Mouse (Mus musculus) 3T3-L1 (cell line): ENCODE data around the gene Hdgfl2.

Source experiments
- DNase-seq: peaks from one replicate; pipeline ENCODE4 v3.0.0-alpha.2; 2015; ENCODE audit warnings: low read depth, low spot score

Hdgfl2 gene

DNA sequence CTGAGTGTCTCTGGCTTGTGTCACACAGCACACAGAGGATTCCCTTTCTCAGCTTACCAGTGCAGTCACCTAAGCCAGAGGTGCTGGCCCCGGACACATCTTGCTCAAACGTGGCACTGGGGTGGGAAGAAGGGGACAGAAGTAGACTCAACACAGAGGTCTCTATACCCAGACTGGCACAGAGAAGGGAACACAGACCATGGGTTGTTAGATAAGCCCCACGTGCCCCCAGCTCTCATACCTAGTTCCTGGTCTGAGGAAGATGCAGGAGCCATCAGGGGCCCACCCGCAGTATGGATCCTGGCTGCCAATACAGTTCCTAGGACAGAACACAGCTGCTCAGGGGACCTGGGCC is 45.8 kb downstream of the Hdgfl2 start:
- DNase-seq = no peak

DNA sequence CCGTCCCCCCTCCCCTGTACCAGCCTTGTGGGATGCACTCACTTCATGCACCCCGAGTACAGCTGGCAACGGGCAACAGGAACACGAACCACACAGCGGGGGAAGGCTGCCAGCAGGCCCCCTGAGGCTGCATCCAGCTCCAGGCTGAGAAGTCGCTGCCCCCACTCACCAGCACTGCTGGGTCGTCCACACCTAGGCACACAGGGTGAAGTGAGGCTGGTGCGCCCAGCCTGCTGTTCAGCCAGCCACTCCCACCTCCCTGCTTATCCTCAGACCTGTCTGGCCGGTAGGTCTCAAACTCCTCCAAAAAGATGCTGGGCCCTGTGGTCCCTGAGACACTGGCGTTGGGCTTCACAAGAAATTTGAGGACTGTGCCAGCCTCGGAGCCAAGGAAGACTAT is 46.7 kb downstream of the Hdgfl2 start:
- DNase-seq = no peak

DNA sequence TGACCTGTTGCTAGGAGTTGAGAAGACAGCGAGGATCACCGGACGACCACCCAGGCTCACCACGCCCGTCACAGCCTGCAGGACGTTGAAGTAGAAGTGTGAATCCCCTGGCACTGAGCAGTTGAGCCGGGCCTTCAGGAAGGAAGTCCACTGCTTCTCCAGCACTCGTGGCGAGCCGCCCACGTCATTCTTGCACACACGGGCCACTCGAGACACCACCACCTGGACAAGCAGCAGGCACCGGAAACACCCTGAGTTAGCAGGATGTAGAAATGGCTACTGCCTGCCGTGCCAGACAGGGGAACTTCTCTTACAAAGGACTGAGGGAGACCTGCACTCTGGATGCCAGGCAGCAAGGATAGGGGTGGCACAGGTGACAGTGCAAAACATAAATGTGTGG is 48.8 kb downstream of the Hdgfl2 start:
- DNase-seq = no peak

DNA sequence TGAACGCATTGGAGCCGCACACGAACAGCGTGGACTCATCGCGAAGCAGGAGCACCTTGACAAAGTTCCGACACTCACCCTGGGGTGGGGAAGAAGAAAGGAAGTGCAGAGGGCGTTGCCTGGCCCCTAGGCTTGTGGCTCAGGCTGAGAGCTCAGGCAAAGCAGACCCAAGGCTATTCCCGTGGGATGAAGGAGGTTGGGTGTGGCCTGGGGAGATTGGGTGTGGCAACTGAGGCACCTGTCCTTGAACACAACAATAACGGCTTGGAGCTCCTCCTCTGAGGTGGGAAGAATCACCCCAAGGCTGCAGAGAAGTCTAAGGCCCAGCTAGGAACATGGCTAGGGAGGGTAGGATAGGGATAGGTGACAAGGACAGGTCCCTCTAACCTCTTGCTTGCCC is 51.7 kb downstream of the Hdgfl2 start:
- DNase-seq = no peak

DNA sequence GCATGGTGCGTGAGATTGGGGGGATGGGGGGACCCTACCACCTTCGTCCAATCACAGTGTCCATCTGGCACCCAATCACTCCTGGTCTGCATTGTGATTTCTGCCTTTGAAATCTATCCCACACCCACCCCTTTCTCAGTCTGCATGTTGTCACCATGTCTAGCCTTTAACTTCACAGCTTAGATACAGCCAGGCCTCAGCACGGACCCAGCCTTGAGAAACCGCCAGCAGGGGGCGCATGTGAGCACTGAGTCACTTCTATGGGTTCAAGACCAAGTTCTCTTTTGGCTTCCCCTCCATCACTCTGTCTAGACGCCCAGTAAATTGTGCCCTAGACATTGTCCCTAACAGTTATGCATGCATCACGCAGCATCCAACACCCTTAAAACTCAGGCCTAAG is 52.4 kb downstream of the Hdgfl2 start:
- DNase-seq = peak; percentile 83

DNA sequence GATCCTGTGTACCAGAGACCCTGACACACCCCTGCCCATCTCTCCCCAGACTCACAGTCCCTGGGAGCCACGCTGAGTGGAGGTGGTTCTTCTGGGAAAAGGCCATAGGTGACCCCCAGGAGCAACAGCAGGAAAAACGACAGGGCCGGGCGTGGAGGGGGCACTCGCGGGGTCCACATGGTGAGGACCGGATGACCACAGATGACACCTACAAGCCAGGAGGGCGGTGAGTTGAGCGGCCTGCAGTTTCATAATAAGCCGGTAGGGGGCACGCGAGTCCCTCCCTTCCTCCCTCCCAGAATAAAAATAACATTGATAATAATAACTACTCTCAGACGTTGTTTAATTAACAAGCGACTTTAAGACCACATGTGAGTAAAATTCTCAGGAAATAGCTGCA is 53.2 kb downstream of the Hdgfl2 start:
- DNase-seq = peak; percentile 81

DNA sequence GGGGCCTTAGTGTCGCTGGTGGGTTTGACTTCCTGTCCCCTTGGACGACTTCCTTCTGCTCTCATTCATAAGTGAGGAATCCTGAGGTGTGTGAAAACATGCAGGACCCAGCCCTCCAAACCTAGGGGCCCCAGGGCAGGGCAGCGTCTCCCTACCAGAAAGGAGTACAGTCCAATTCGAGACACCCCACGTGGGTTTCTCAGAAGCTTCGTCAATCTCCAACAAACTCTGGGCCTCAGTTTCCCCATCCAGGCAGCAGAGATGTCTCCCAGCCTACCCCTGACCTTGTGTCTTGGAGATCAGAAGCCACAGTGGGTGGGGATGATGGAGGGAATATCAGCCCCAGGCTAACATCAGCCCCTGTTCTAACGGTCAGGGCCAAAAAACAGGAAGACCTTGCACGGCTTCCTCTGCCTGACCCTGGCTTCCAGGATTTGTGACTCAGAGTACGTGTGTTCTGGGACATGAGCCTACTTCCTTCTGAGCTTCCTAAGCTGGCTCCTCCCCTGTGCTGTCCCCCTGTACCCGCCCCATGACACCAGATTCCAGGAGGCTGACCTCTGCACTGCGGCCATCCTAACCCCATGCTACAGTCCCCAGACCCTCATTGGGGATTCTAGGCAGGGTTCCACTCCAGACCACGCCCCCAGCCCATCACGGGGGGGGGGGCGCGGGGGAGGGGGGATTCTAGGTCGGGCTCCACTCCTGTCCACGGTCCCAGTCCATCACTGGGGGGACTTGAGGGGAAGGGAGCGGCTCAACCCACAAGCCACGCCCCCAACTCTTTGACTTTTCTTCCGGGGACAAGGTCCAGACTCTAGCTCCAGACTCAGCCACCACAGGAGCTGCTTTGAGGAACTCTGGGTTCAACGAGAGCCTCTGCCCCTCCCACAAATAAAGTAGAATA is 54.3 kb downstream of the Hdgfl2 start:
- DNase-seq = peak; percentile 54

DNA sequence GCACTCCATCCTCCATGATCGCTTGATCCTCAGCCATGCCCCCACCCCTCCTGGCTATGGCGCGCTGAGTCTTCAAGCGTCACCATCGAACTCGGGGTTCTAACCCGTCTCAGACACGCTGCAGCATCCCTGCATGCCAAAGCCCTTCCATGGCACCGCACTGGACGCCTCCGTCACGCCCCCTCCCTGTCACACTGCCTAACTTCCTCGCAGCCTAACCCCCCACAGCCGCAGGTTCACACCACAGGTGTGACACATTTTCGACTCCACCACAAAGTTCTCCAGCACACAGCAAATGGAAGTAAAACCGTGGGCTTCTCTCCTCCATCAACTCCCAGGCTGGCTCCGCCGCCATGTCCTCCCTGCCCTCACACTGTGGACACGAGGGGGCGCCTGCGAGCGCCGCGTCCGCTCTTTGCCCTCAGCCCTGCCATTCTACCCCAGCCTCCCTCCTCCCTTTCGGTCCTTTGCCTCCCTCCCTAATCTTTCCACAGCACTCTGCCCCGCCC is 55.1 kb downstream of the Hdgfl2 start:
- peak; percentile 58 for DNase-seq

DNA sequence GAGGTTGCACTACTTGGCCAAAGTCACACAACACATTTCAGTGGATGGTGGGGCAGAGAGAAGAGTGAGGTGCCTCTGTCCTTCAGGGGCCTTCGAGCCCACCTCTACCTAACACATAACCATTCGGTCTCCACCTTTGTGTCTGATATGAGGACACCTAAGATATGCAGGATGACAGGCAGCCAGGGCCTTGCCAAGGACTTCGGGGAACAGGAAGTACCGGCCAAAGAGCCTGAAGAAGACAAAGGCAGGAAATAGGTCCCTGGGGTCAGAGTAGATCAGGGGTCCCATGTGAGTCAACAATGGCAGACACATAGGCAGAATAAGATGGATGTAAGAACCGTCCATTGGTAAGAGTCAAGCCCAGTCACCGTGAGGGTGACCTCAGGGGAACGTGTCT is 57.1 kb downstream of the Hdgfl2 start:
- no peak for DNase-seq

DNA sequence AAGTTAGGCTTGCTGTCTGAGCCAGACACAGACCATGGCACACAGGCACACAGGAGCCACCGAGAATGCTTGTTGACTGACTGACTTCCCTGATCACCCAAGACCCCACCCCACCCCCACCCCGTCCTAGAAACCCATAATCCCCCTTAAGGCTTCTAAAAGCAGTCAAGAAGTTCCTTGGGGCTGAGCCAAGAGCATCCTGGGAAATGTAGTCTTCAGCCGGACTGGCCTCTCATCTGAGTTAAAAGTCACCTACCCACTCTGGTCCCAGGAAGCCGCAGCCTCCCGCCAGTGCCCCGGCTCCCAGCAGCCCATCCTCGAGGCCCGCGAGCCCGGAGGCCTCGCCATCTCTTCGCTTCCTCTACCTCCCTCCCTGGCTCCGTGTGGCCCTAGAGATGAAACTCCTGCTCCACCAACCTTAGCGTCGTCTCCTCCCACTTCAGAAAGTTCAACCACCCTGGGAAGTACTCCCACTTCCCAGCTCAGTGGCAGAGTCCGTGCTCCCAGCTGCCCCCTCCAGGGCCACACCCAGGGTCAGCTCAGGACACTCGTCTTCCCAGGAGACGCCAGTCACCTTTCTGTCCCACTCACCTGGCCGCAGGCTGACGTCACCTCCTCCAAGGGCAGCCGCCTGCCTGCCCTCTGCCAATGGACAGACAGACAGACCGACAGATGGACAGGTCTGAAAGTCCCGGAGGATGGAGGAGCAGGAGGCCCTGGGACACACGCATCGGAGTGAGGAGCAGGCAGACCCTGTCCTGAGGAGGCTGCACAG is 58.6 kb downstream of the Hdgfl2 start:
- DNase-seq = no peak

DNA sequence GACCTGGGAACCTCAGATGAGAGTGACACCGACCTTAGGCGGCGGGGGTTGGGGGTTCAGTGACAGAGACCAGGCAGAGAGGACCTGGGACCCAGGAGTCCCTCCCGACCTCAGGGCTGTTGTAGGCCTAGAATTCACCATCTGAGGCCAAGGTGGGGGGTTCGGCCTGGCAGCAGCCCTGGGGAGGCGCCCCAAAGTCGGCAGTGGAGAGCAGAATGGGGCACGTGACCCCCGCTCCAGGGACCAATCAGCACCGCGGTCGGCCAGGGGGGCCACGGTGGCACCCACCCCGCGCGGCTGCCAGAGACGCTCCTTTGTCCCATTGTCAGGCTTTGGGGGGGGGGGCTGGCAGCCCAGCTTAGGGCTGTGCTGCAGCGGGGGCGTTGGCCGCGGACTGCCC is 59.9 kb downstream of the Hdgfl2 start:
- DNase-seq = no peak

DNA sequence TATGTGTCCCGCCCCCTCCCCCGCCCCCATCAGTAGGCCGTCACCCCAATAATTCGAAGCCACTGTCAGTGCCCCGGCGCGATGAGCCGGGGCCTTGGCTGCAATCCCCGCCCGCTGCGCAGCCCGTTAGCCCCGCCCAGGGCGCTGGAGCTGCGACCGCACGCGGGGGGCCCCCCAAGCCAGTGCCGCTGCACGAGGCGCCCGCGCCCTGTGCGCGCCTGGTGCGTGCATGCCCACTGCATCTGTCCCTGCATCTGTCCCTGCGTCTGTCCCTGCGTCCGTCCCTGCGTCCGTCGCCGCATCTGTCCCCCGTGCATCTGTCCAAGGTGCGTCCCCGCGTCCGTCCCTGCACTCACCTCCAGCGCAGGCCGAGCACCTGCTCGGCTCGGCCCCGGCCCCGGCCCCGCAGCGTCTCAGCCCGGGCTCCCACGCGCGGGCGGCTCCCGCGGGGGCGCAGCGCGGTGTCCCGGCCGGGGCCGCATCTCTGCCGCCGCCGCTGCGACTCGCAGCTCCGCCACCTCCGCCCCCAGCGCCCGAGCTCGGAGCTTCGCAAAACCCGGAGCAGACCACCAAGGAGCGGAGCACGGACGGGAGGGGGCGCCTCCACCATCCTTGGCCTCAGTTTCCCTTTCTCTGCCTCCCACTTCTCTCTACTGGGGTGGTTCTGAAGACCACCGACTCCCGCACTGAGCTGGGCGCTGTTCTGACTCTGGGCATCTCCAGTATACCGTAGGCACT is 60.6 kb downstream of the Hdgfl2 start, which contains the start of gene Sema6b:
Gene Sema6b (minus strand): TSS at position 486 of the 738 bp plus-strand sequence.
- DNase-seq = no peak

DNA sequence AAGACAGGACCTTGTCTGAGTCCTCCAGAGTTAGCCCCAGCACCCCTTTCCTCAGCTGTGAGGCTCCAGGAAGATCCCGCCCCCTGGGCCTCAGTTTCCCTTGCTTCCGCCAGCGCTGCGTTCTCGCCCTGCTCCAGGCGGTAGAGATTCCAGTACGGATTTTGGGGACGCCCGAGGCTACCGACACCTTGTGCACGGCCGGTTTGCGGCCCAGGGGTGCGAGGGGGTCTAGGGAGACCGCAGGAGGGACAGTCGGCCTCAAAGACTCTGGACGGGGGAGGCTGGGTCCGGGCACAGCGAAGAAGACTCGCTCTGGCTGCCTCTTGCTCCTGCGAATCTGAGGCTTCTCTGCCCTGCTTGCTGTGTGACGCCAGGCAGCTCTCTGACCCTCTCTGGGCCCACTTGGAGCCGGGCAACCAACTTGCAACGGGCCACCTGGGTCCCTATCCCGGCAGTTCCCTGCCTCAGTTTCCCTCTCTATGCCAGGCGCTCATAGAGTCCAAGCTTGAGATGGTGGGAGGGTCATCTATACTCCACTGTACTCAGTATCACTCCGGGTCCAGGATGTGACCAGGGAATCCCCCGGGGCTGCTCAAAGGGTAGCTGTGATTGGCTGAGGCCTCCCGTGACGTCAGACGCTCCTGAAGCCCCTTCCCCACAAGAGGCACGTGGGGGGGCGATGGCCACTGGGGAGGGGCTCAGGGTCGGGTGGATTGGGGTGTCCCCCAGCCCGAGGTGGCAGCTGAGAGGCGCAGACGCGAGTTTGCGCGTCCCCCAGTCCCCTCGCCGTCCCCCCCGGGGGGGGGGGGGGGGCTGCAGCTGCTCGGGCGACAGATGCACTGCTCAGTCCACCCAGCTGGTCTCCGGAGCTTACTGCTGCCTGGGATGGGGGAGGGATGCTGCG is 62.5 kb downstream of the Hdgfl2 start:
- DNase-seq = no peak

DNA sequence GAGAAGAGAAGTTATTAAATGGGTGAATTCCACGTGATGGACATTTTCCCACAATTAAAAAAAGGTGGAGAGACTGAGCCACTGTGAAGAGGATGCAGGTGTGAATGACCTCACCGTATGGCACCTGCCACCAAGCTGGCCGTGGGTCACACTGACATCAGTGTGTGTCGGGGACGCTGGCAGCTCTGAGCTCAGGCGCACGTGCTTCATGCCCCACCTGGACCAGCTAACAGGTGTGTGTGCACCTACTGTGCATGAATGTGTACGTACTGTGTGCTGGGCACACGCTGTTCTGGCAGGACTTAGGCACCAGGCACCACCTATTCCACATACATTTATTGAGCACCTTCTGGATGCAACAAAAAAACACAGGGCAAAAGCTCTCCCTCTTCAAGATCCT is 65.1 kb downstream of the Hdgfl2 start:
- DNase-seq = no peak

DNA sequence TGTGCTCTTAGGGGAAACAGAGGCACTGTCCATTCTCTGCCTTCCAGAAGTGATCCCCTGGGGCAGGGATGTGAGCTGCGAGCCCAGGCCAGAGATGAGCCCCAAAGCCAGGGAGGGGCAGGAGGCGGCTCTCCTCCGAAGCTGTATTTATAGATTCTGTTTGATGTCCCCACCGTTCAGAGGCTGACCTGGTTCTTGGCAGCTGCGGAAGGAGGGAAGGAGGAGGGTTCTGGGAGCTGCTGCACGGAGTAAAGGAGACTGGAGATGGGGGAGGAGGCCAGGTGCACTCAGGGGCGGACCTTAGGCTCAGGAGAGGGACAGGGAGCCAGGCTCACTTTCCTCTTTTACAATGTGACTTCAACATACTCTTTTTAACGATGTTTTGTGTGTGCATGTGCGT is 66.7 kb downstream of the Hdgfl2 start:
- no peak for DNase-seq

DNA sequence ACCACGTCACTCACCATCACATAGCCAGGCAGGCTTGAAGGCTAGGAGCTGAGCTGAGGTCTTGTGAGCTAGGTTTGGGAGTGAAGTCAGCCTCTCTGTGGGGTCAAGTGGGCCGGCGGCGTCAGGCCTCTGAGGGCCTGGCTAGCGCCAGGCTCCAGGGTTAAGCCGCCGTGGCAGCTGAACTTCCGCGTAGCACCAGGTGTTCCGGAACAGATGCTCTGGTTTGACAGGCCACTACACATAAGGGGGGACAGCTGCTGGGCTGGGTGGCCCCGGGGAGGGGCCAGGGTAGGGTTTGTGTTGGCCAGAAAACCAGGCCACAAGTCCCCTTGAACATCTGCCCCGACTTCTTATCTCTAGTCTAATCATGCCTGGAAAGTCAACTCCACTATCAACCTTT is 68.0 kb downstream of the Hdgfl2 start:
- no peak for DNase-seq

DNA sequence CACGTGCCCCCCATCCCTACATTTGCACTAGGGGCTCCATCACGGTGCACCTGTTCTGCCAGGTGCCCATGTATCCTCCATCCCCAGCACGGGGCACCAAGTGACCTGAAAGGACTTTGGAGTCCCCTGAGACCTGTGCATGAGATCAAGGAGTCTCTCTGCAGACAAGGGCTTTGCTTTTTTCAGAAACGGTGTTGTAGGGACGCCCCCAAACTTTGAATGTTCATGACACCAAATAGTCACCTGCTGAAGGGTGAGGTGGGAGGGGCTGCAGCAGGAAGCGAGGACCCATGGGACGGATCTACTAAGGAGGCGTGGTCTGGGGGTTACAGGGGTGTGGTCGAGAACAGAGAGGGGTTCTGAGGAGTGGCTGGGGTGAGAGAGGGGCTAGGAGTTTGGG is 68.8 kb downstream of the Hdgfl2 start:
- DNase-seq = no peak

DNA sequence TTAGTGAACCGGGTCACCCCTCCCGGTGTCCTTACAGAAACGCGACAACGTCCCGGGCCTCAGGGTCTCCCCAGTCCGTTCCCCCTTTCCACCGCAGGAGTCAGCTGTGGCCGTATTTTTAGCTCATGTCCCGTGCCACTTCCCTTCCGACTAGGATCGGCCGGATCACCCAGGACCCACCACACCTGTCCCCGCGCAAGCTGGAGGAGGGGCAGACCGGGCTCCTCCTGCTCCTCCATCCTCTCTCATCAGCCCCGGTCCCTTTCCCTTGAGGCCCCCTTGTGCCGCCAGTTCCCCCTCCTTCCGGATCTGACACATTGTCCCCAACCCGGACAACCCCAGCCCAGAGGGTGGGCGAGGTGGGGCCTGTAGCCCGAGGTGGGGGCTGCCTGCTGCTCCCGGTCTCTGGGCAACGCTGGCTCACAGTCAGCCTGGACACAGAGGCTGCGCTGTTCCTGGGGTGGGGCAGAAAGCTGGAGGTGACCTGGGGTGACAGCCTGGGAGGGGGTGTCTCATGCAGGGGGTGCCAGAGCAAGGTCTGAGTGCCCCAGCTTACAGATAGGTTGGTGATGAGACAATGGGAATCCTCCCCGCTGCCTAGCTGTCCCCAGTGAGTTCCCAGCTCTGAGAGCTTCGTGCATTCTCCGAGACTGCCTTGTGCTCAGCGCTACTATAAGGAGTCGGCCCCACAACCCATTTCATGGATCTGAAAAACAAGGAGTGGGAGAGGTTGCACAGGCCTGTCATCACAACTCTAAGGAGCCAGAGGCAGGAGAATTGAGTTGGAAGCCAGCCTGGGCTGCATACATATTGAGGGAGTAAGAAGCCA is 69.6 kb downstream of the Hdgfl2 start:
- no peak for DNase-seq

DNA sequence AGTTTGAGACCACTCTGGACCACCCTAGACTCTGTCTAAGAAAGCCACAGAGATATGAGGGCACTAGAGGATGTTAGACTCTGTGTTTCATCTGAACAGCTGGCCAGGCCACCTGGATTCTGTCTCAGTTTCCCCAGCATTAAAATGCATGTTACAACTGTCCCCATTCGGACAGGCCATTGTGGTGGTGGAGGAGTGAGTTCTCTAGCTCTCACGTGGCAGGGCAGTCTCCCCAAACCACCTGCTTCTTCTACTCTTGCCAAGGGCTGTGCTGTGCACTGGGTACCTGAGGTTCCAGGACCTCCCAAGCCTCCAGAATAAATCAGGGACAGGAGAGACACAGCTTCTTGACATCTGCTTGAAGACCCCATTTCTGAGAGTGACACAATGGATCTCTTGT is 70.5 kb downstream of the Hdgfl2 start:
- no peak for DNase-seq
